Mouse (Mus musculus) hindbrain, embryonic 14.5 days (tissue): ENCODE measurements around the gene Ascc2. TPM values are rescaled to one million over a fixed set of nuclear protein-coding genes. Genes with fewer than 3 reads are reported as not detected.

Source experiments
- polyA plus RNA-seq: library from polyadenylated mRNA; unstranded; fragments of >200 nt; fragmentation: Nextera tagmentation; extraction: Ambion mirVana; gene quantifications from 2 replicates; pipeline ENCODE4 v1.2.1, GENCODE M21; 2014

Gene Ascc2
- polyA plus RNA-seq, 1 experiment from 2014 or later, result 20.2 TPM

Other genes with a start within 250 kb of the Ascc2 start
- 0.24 TPM in 1 of 2 replicates, not detected in the other for gene Hormad2, start 196.6 kb upstream of the Ascc2 start, polyA plus RNA-seq
- 39.9 and 43.0 TPM in 2 replicates for gene Mtmr3, start 42.9 kb upstream of the Ascc2 start, polyA plus RNA-seq
- not detected in 2 replicates for gene Gm11032, start 17.7 kb upstream of the Ascc2 start, polyA plus RNA-seq
- 603 and 721 TPM in 2 replicates for gene Uqcr10, start 66.6 kb downstream of the Ascc2 start, polyA plus RNA-seq
- gene Zmat5, start 66.9 kb downstream of the Ascc2 start, polyA plus RNA-seq, result 57.3 and 58.3 TPM in 2 replicates
- 2.2 and 2.5 TPM in 2 replicates for gene Cabp7, start 109.0 kb downstream of the Ascc2 start, polyA plus RNA-seq
- gene Nf2, start 211.8 kb downstream of the Ascc2 start, polyA plus RNA-seq, result 63.9 and 65.5 TPM in 2 replicates
- gene Nipsnap1, start 236.2 kb downstream of the Ascc2 start, polyA plus RNA-seq, result 116 and 118 TPM in 2 replicates